Mouse (Mus musculus) myocyte (in vitro differentiated cells): ENCODE results near the gene Eif4e1b. TPM values are rescaled to one million over a fixed set of nuclear protein-coding genes. Genes with fewer than 3 reads are reported as not detected.
"Not testable (repeated sequence)": the region's sequence is repeated elsewhere in the genome, so short reads cannot be mapped to it uniquely, and the experiment has no call there.

Experiments used
- H3K27me3 ChIP-seq: one replicate; pipeline ENCODE4 v1.6.1; 2011; ENCODE audit not compliant: control insufficient read depth, insufficient read depth, insufficient read length
- H3K36me3 ChIP-seq: one replicate; pipeline ENCODE4 v1.6.1; 2011; ENCODE audit not compliant: control insufficient read depth, insufficient read depth
- H3K4me2 ChIP-seq: one replicate; pipeline ENCODE4 v1.6.1; 2011; ENCODE audit warnings: low read depth, control low read depth
- H3K4me3 ChIP-seq: one replicate; pipeline ENCODE4 v1.5.1; 2011; ENCODE audit warnings: mild to moderate bottlenecking, control low read depth, moderate library complexity
- H3K79me2 ChIP-seq: one replicate; pipeline ENCODE4 v1.6.1; 2011; ENCODE audit not compliant: control insufficient read depth, insufficient read depth
- H3ac ChIP-seq: one replicate; pipeline ENCODE4 v1.6.1; 2011; ENCODE audit not compliant: control insufficient read depth, insufficient read length
- CEBPB ChIP-seq: IDR thresholded peaks from 2 replicates; pipeline ENCODE4 v1.6.1; 2011; ENCODE audit warnings: mild to moderate bottlenecking, moderate library complexity; ENCODE audit not compliant: poor library complexity, insufficient read depth, severe bottlenecking
- E2F4 ChIP-seq: IDR thresholded peaks from one replicate; pipeline ENCODE4 v1.6.1; 2011; ENCODE audit warnings: mild to moderate bottlenecking, control low read depth, moderate library complexity; ENCODE audit not compliant: insufficient read depth
- MAX ChIP-seq: IDR thresholded peaks from one replicate; pipeline ENCODE4 v1.6.1; 2011; ENCODE audit warnings: low read depth, mild to moderate bottlenecking, control low read depth
- MYOD1 ChIP-seq, 3 experiments: IDR thresholded peaks; one replicate each; pipeline ENCODE4 v1.6.1; 2011; ENCODE audit warnings: control low read depth in 2 of 3, low read depth in 2 of 3, mild to moderate bottlenecking in 2 of 3, moderate library complexity in 1 of 3; ENCODE audit not compliant: insufficient read length in 2 of 3, control insufficient read depth in 1 of 3
- MYOG ChIP-seq, 3 experiments: IDR thresholded peaks; one replicate each; pipeline ENCODE4 v1.6.1; 2011; ENCODE audit warnings: control low read depth in 2 of 3, low read depth in 2 of 3, mild to moderate bottlenecking in 2 of 3; ENCODE audit not compliant: insufficient read length in 2 of 3, control insufficient read depth in 1 of 3, insufficient read depth in 1 of 3
- POLR2A ChIP-seq: IDR thresholded peaks from one replicate; pipeline ENCODE4 v1.6.1; 2011; ENCODE audit warnings: low read depth, mild to moderate bottlenecking, control low read depth, moderate library complexity; ENCODE audit not compliant: insufficient read length
- POLR2AphosphoS2 ChIP-seq: IDR thresholded peaks from one replicate; pipeline ENCODE4 v1.6.1; 2011; ENCODE audit warnings: low read depth, control low read depth; ENCODE audit not compliant: insufficient read length
- REST ChIP-seq: IDR thresholded peaks from one replicate; pipeline ENCODE4 v1.6.1; 2011; ENCODE audit warnings: mild to moderate bottlenecking, control low read depth, moderate library complexity; ENCODE audit not compliant: insufficient read depth, insufficient read length
- SRF ChIP-seq: IDR thresholded peaks from one replicate; pipeline ENCODE4 v1.6.1; 2011; ENCODE audit warnings: low read depth; ENCODE audit not compliant: control insufficient read depth, insufficient read length
- TCF12 ChIP-seq: IDR thresholded peaks from one replicate; pipeline ENCODE4 v1.6.1; 2011; ENCODE audit warnings: mild to moderate bottlenecking, control low read depth; ENCODE audit not compliant: poor library complexity, insufficient read depth, severe bottlenecking
- TCF3 ChIP-seq: IDR thresholded peaks from one replicate; pipeline ENCODE4 v1.6.1; 2011; ENCODE audit warnings: low read depth, control low read depth; ENCODE audit not compliant: insufficient read length
- USF1 ChIP-seq: IDR thresholded peaks from one replicate; pipeline ENCODE4 v1.6.1; 2011; ENCODE audit warnings: low read depth, mild to moderate bottlenecking, control low read depth, moderate library complexity
- polyA plus RNA-seq: library from polyadenylated mRNA; unstranded; fragments of >200 nt; fragmentation: generic; extraction: Trizol; gene quantifications from one replicate; pipeline ENCODE4 v1.2.1, GENCODE M21; 2012; ENCODE audit warnings: missing spikeins

Gene Eif4e1b
- polyA plus RNA-seq, 1 experiment: not detected

DNA sequence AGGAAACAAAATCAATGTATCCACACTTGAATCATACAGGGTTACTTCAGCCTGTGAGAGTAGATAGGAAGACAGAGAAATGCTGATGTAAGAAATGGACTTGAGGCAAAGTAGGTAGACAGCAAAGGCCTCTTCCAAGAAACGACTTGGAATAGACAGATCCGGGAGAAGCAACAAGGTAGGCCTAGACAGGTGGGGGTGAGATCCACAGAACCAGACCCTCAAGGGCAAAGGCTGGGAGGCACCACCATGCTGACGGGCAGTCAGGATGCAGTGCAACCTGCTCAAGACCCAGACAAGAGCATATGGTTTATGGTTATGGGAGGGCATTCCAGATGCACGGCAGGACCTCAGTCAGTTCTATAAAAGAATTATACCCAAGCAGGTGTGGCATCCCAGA lies 16.8 kb upstream of the Eif4e1b start:
- Histone ChIP-seq H3K79me2 (no peaks in the 10 kb centered on the region), H3K27me3 (peaks cover 49% of the 10 kb centered on the region), H3ac (no peak overlapping the region), H3K4me3 (no peak overlapping the region), H3K4me2 (no peak overlapping the region), H3K36me3 (no peaks in the 10 kb centered on the region)
- no peak for TF ChIP-seq TCF3

DNA sequence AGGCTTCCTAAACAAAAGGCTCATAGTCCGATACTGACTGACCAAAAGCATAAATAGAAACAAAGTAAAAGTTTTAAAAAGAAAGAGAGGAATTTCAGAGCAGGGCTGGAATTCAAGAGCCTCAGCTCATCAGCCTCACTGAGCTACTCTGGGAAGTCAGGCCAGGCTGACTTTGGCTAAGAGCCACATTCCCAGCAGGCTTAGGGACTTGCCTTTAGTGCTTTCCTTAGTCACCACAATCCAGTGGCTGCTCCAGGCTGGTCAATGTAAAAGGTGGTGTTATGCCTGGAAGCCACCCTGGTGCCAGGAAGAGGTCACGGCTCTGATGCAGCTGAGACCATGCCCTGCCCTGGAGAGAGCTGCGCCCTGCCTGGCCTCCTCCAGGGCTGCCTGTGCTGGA lies 3.2 kb upstream of the Eif4e1b start:
- Histone ChIP-seq H3ac (no peak overlapping the region), H3K36me3 (no peaks in the 10 kb centered on the region), H3K79me2 (no peaks in the 10 kb centered on the region), H3K4me3 (no peak overlapping the region), H3K4me2 (no peak overlapping the region), H3K27me3 (peaks cover 16% of the 10 kb centered on the region)
- TF ChIP-seq USF1: no peak
- TF ChIP-seq CEBPB: no peak
- no peak for TF ChIP-seq MYOG (IDR thresholded peaks at IDR 0.05; ENCODE audit: control insufficient read depth in 1 of 3, insufficient read depth in 1 of 3, insufficient read length in 2 of 3, low read depth in 2 of 3)
- no peak for TF ChIP-seq TCF12
- no peak for TF ChIP-seq MAX
- TF ChIP-seq E2F4: no peak
- TF ChIP-seq POLR2AphosphoS2: no peak
- no peak for TF ChIP-seq TCF3
- TF ChIP-seq POLR2A: no peak
- TF ChIP-seq SRF: no peak
- TF ChIP-seq REST: no peak

DNA sequence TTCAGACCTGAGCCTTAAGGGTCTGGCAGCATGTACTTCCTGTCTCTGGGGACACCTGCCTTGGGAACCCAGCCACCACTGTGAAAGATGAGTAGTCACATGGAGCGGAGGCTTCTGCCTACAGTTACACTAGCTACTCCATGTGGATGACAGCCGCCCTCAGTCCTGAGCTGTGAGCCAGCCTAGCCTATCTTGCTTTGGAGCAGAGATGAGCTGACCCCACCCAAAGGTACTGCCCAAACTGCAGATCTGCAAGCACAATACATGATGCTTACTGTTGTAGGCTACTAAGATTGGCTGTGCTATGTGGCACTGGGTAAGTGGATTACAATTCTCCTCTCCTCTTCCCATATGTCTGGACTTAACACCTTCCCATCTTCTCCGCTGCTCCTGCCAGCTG lies 2.7 kb upstream of the Eif4e1b start:
- Histone ChIP-seq H3K36me3 (no peaks in the 10 kb centered on the region), H3K4me3 (no peak overlapping the region), H3K4me2 (no peak overlapping the region), H3K27me3 (peaks cover 16% of the 10 kb centered on the region), H3K79me2 (no peaks in the 10 kb centered on the region), H3ac (no peak overlapping the region)
- no peak for TF ChIP-seq REST
- TF ChIP-seq USF1: no peak
- no peak for TF ChIP-seq MYOG (IDR thresholded peaks at IDR 0.05; ENCODE audit: control insufficient read depth in 1 of 3, insufficient read depth in 1 of 3, insufficient read length in 2 of 3, low read depth in 2 of 3)
- no peak for TF ChIP-seq TCF3
- no peak for TF ChIP-seq MAX
- no peak for TF ChIP-seq CEBPB
- no peak for TF ChIP-seq E2F4
- no peak for TF ChIP-seq TCF12
- TF ChIP-seq POLR2A: no peak
- no peak for TF ChIP-seq SRF
- no peak for TF ChIP-seq MYOD1 (IDR thresholded peaks at IDR 0.05; ENCODE audit: control insufficient read depth in 1 of 3, insufficient read length in 2 of 3, low read depth in 2 of 3)

DNA sequence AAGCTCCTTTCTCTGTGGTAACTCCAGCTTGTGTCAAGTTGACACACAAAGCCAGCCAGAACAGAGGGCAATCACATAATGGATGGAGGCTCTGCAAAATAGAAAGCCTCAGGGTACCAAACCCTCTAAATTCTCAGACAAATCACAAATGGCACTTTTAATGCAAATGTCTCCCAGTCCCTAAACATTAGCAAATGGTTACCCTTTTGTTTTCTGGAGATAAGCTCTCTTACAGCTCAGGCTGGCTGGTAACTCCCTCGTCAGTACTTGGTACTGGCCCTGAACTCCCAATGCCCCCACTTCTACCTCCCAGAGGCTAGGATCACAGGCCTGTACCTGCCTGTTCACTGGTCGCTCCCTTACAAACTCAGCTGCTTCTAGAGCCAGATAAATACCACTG lies 563 bp upstream of the Eif4e1b start:
- Histone ChIP-seq H3K27me3 (peaks cover 16% of the 10 kb centered on the region), H3K4me3 (no peak overlapping the region), H3K4me2 (no peak overlapping the region), H3K36me3 (no peaks in the 10 kb centered on the region), H3ac (no peak overlapping the region), H3K79me2 (no peaks in the 10 kb centered on the region)
- TF ChIP-seq E2F4 (no peak), MYOG (IDR thresholded peaks at IDR 0.05; ENCODE audit: control insufficient read depth in 1 of 3, insufficient read depth in 1 of 3, insufficient read length in 2 of 3, low read depth in 2 of 3) (no peak), POLR2AphosphoS2 (no peak), MAX (no peak), POLR2A (no peak), USF1 (no peak), TCF12 (no peak), MYOD1 (IDR thresholded peaks at IDR 0.05; ENCODE audit: control insufficient read depth in 1 of 3, insufficient read length in 2 of 3, low read depth in 2 of 3) (no peak), CEBPB (no peak), REST (no peak), SRF (no peak), TCF3 (no peak)

DNA sequence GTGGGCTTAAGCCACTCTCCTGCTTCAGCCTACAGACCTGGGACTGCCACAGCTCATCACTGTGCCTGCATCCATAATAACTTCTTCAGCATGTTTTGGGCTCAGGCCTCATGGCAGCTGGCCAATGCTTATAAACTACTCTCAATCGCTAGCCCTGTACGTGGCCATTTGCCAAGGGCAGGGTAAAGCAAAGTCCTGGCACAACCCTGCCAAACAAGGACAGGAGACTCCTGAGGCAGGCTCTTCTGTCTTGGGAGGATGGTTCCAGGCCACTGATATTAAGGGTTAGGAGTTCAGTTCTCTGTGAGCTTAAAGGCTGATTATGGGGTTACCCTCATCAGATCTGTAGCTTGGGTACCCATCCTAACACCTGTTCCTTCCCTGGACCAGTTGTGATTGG lies 3.8 kb downstream of the Eif4e1b start:
- not testable (repeated sequence) for H3K27me3 ChIP-seq, H3K36me3 ChIP-seq, H3K79me2 ChIP-seq, H3K4me3 ChIP-seq, H3K4me2 ChIP-seq, H3ac ChIP-seq
